Mouse (Mus musculus) small intestine, adult 2 months (tissue): ENCODE results near the gene Inpp5e. TPM values are rescaled to one million over a fixed set of nuclear protein-coding genes. Genes with fewer than 3 reads are reported as not detected.

Experiments used
- H3K27ac ChIP-seq: fragments of 200-500 bp; 2 replicates; pipeline ENCODE4 v1.5.1; 2012; ENCODE audit warnings: low read depth, low read length, control low read depth, inconsistent platforms; ENCODE audit not compliant: insufficient read depth
- H3K27me3 ChIP-seq: fragments of 200-500 bp; 2 replicates; pipeline ENCODE4 v1.6.1; 2012; ENCODE audit warnings: mild to moderate bottlenecking, moderate library complexity, low read length, inconsistent platforms; ENCODE audit not compliant: control insufficient read depth, insufficient read depth
- H3K36me3 ChIP-seq: fragments of 200-500 bp; 2 replicates; pipeline ENCODE4 v1.6.1; 2012; ENCODE audit warnings: mild to moderate bottlenecking, low read length, control low read depth, inconsistent platforms; ENCODE audit not compliant: control insufficient read depth, insufficient read depth
- H3K4me1 ChIP-seq: fragments of 200-500 bp; 2 replicates; pipeline ENCODE4 v1.6.1; 2012; ENCODE audit warnings: low read length, inconsistent platforms, mixed read lengths; ENCODE audit not compliant: control insufficient read depth, insufficient read depth, insufficient read length
- H3K4me3 ChIP-seq: fragments of 200-500 bp; 2 replicates; pipeline ENCODE4 v1.5.1; 2012; ENCODE audit warnings: low read depth, mild to moderate bottlenecking, control low read depth, inconsistent platforms, low read length, moderate library complexity
- CTCF ChIP-seq: fragments of 200-500 bp; IDR thresholded peaks from 2 replicates; pipeline ENCODE4 v1.5.1; 2012; ENCODE audit warnings: low read depth, mild to moderate bottlenecking, control low read depth, inconsistent platforms, low read length, moderate library complexity, mixed read lengths; ENCODE audit not compliant: insufficient replicate concordance, insufficient read length; ENCODE audit errors: extremely low read depth
- POLR2A ChIP-seq: fragments of 200-500 bp; IDR thresholded peaks from 2 replicates; pipeline ENCODE4 v1.6.1; 2012; ENCODE audit warnings: low read depth, mild to moderate bottlenecking, control low read depth, inconsistent platforms, low read length, moderate library complexity
- WGBS: fragments of 180-500 bp; shearing (Covaris S2); methylation state at CpG from one replicate; pipeline ENCODE4 v1.1.7; 2018; 5-methylcytosine and 5-hydroxymethylcytosine counted together
- polyA plus RNA-seq: library from polyadenylated mRNA; depleted of rRNA; stranded (reverse); fragments of >200 nt; gene quantifications from 2 replicates; pipeline ENCODE4 v1.2.3, GENCODE M21; 2012

The Inpp5e gene
- polyA plus RNA-seq, 1 experiment = 17.4 TPM

GRCm38 (mm10) chr2:26401023-26401422, 8.0 kb downstream of the Inpp5e start:
- Histone ChIP-seq H3K4me3 (no peak overlapping the region), H3K27me3 (no peaks in the 10 kb centered on the region), H3K27ac (no peak overlapping the region), H3K4me1 (no peaks in the 10 kb centered on the region), H3K36me3 (peaks cover 49% of the 10 kb centered on the region)
- TF ChIP-seq CTCF (no peak), POLR2A (no peak)
- WGBS = 88% methylated on average over 4 of the region's 4 CpGs

GRCm38 (mm10) chr2:26400296-26400695, 8.7 kb downstream of the Inpp5e start:
- H3K4me1 ChIP-seq = no peaks in the 10 kb centered on the region
- TF ChIP-seq POLR2A = no peak
- no peak for TF ChIP-seq CTCF
- WGBS = 88% methylated on average over 5 of the region's 5 CpGs
- H3K27ac ChIP-seq = no peak overlapping the region
- no peak overlapping the region for H3K4me3 ChIP-seq
- no peaks in the 10 kb centered on the region for H3K27me3 ChIP-seq
- H3K36me3 ChIP-seq = peaks cover 56% of the 10 kb centered on the region

- TF ChIP-seq POLR2A = no peak
- no peak for TF ChIP-seq CTCF
- WGBS = 65% methylated on average over 5 of the region's 5 CpGs
- Histone ChIP-seq H3K36me3 (peaks cover 63% of the 10 kb centered on the region), H3K4me3 (no peak overlapping the region), H3K27ac (no peak overlapping the region), H3K4me1 (no peaks in the 10 kb centered on the region), H3K27me3 (no peaks in the 10 kb centered on the region)
Measured at GRCm38 (mm10) chr2:26399647-26400046, 9.4 kb downstream of the Inpp5e start.

- no peak overlapping the region for H3K4me3 ChIP-seq
- 92% methylated on average over 8 of the region's 8 CpGs for WGBS
- H3K27me3 ChIP-seq = no peaks in the 10 kb centered on the region
- H3K4me1 ChIP-seq = no peaks in the 10 kb centered on the region
- H3K27ac ChIP-seq = no peak overlapping the region
- TF ChIP-seq CTCF = no peak
- TF ChIP-seq POLR2A = no peak
- H3K36me3 ChIP-seq = peaks cover 66% of the 10 kb centered on the region
Measured at GRCm38 (mm10) chr2:26398978-26399377, 10.0 kb downstream of the Inpp5e start.

- no peak for TF ChIP-seq CTCF
- no peak for TF ChIP-seq POLR2A
- H3K36me3 ChIP-seq = peaks cover 62% of the 10 kb centered on the region
- WGBS = 69% methylated on average over 6 of the region's 6 CpGs
- H3K4me3 ChIP-seq = no peak overlapping the region
- no peak overlapping the region for H3K27ac ChIP-seq
- peaks cover 7% of the 10 kb centered on the region for H3K4me1 ChIP-seq
- no peaks in the 10 kb centered on the region for H3K27me3 ChIP-seq
Measured at GRCm38 (mm10) chr2:26391617-26392016, 17.4 kb downstream of the Inpp5e start.

- Histone ChIP-seq H3K27me3 (no peaks in the 10 kb centered on the region), H3K36me3 (peaks cover 61% of the 10 kb centered on the region), H3K4me1 (peaks cover 7% of the 10 kb centered on the region), H3K4me3 (no peak overlapping the region), H3K27ac (no peak overlapping the region)
- TF ChIP-seq CTCF (no peak), POLR2A (no peak)
- 78% methylated on average over 3 of the region's 3 CpGs for WGBS
Measured at GRCm38 (mm10) chr2:26390954-26391353, 18.0 kb downstream of the Inpp5e start.

GRCm38 (mm10) chr2:26389154-26389690, 19.8 kb downstream of the Inpp5e start, which contains the start of the genes Entr1 and Pmpca:
Gene Entr1, minus strand, starts transcription at chr2:26389316.
Gene Pmpca, plus strand, starts transcription at chr2:26389339.
- TF ChIP-seq POLR2A (peak; percentile 83), CTCF (no peak)
- Histone ChIP-seq H3K27me3 (no peaks in the 10 kb centered on the region), H3K4me3 (peak within 1 kb of the TSS; percentile 91), H3K27ac (no peak within 1 kb of the TSS), H3K4me1 (peaks cover 7% of the 10 kb centered on the region), H3K36me3 (peaks cover 59% of the 10 kb centered on the region)
- under 1% methylated on average over 60 of the region's 60 CpGs for WGBS

- no peaks in the 10 kb centered on the region for H3K27me3 ChIP-seq
- TF ChIP-seq CTCF = no peak
- no peak for TF ChIP-seq POLR2A
- under 1% methylated on average over 35 of the region's 45 CpGs for WGBS
- H3K4me3 ChIP-seq = peak overlapping the region; percentile 91
- peaks cover 7% of the 10 kb centered on the region for H3K4me1 ChIP-seq
- H3K36me3 ChIP-seq = peaks cover 62% of the 10 kb centered on the region
- H3K27ac ChIP-seq = no peak overlapping the region
Measured at GRCm38 (mm10) chr2:26388682-26389153, 20.3 kb downstream of the Inpp5e start.
